Mouse (Mus musculus) gastrocnemius, postnatal 36 days (tissue): ENCODE data around the gene Ptprg. TPM values are rescaled to one million over a fixed set of nuclear protein-coding genes. Genes with fewer than 3 reads are reported as not detected.

Source experiments
- DNase-seq, 2 experiments: peaks; one replicate each; pipeline ENCODE4 v3.0.0; 2022
- intact Hi-C: fragments of 180-260 bp; cut with DNase I; formaldehyde crosslinking; loops from one replicate; pipeline ENCODE4 v1.15.1; 2025
- total RNA-seq, 2 experiments: library from RNA; stranded (reverse); gene quantifications; 2 replicates each; pipeline ENCODE4 v1.2.3; 2021

Ptprg gene
- total RNA-seq, 2 experiments from 2014 or later, result 25.4 to 26.2 TPM

DNA sequence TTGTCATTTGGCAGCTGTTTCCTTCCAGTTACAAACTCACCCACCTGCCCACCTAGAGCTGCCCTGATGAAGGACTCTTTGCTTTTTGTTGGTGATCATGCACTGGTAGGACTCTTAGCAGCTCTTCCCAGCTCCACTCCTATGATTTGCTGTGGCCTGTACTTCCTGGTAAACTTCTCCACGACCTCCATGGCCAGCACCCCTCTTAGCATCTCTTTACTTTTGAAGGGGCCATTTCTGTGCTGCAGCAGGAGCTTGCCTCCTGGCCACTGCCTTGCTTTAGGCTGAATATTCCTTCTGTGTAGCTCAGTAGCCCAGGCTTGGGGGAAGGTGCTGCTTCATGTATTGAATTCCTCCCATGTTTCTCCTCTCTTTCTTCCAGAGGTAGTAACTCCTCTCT is 517.0 kb downstream of the Ptprg start:
- intact Hi-C loops, result no loop called here
- DNase-seq, result no peak

DNA sequence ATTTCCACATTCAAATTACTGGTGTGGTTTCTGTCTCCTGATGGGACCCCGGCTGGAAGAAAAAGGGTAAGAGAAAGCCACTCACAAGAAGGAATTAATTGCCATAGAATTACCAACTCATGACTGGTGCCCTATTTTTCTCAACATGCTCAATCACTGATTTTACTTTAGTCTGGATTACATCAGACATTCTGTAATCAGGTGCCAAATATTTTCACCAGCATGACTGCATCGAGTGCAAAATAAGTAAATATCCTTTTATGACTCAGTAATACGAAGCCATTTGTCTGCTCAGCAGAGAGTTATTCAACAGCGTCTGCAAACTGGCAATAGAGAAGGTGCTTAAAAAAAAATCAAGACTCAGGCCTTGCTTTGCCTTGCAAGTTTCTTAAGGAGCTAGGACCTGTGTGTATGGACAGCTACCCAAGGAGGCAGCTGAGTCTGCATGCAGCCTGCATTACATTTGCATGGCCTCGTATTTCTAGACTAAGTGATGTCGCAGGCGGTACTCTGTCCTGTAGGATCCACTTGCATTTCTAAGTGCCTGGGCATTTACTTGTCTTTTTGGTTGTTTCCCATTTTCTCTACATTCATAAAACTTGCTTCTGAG is 517.6 kb downstream of the Ptprg start:
- intact Hi-C loops, result no loop called here
- no peak for DNase-seq

DNA sequence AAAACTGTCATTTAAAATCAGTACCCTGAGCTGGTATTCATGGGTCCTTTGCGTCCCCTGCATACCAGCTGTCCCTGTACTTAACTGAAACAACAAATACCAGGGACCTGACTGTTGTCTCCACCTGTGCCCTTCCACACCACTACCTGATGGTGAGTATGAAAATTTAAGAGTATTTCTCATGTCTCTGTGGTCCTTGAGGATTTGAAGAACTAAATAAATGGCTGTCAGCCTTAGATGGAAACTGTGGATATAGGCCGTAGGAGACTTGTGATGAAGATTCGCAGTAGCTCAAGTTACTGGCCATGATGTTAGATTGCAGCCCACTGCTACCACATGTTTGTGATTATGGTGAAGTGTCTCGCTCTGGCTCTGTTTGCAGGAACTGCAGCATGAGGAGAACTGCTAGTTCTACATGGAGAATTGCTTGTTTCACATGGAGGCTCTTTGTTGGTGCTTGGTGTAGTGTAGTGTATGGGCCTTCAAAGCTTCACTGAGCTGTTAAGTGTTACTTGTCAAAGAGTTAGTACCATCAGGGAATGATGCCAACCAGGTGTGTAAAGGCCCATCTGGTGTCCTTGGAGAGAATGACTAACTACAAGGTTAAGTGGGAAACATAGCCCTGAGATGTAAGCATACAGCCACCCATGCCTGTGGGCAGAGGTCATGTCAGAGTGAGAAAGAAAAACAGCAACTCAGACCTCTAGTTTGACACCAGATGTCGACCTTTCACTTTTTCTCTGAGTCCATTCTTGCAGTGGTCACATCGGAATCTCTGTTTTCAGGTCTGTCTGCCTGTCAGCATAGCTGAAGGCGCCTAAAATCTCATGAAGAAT is 518.9 kb downstream of the Ptprg start:
- DNase-seq, result no peak
- intact Hi-C loops, result no loop called here

DNA sequence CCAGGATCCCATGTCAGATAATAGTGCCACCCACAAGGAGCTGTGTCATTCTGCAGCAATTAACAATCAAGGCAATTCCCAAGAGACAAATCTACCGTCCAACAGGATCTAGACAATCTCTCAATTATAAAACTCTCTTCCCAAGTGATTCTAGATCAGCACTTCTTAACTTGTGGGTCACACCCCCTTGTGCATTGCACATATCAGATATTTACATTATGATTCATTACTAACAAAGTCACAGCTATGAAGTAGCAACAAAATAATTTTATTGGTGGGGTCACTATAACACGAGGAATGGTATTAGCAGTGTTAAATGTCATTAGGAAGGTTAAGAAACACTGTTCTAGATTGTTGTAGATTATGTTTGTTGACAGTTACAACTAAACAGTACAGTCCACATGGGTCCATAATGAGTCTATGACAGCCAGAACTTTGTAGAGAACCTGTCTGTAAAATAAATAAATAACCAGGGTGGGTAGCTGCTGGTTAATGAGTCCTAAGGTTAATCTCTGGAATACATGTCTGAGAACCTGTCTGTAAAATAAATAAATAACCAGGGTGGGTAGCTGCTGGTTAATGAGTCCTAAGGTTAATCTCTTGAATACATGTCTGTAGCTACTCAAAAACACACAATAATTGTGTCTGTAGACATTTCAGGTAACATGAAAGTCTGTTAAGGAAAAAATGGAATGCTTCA is 520.2 kb downstream of the Ptprg start:
- intact Hi-C loops, result no loop called here
- no peak for DNase-seq

DNA sequence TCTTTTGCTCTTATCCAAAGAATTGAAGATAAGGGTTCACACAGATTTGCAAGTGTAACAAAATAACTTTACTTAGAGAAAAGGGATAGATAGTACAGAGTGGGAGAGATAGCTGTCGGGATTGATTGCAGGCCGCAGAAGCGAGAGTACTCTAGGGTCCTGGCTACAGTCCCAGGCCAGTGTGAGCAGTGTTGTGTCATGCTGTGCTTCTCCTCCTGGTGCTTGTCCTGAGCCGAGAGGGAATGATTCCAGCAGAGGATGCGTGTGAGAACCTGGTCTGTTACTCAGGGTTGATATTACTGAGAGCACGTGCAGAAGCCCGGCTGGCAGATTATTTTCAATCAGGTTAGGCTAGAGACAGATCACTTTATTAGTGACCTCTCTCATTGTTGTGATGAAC is 523.9 kb downstream of the Ptprg start:
- intact Hi-C loops, result no loop called here
- no peak for DNase-seq

DNA sequence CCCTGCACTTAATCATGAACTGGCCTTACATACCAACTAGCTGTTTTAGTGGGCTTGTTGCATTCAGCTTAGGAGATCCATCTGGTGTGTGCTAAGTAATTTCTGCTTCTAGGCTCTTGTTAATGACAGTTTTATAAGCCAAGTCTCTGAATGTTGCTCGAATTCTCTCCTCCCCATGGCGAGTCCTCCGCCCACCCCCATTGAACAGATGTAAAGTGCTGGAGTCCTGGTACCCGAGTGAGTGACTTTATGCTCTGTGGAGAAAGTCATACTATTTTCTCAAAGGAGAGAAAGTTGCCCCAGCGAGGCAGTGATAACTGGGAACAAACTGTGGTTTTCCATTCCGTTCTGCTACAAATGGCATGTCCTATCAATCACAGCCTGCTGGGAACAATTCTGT is 525.9 kb downstream of the Ptprg start:
- intact Hi-C loops, result no loop called here
- DNase-seq, result no peak

DNA sequence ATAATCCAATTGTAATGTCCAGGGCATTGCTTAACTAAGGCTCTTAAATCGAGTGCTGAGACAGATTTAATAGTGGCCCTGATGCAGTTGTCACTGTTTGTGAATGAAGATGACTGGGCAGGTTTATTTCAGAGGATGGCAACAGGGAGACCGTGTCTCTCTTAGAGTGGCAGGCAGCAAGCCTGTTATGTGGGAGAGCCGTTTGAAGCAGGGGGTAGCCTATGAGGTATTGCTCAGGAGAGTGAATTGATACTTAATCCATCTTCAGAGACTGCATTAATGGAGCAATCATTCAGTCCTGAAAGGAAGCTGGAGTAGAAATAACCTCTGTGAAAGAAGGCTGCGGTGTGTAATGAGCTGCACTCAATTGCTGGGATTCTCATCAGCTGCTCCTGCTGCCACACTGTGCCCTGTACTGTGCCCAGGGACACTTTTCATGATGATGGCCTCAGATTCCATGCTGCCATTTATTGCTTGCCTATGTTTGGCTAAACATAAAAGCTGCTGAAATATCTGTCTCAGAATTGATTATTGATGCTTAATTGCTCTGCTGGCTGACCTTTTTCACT is 526.6 kb downstream of the Ptprg start:
- intact Hi-C loops, result no loop called here
- DNase-seq, result no peak

DNA sequence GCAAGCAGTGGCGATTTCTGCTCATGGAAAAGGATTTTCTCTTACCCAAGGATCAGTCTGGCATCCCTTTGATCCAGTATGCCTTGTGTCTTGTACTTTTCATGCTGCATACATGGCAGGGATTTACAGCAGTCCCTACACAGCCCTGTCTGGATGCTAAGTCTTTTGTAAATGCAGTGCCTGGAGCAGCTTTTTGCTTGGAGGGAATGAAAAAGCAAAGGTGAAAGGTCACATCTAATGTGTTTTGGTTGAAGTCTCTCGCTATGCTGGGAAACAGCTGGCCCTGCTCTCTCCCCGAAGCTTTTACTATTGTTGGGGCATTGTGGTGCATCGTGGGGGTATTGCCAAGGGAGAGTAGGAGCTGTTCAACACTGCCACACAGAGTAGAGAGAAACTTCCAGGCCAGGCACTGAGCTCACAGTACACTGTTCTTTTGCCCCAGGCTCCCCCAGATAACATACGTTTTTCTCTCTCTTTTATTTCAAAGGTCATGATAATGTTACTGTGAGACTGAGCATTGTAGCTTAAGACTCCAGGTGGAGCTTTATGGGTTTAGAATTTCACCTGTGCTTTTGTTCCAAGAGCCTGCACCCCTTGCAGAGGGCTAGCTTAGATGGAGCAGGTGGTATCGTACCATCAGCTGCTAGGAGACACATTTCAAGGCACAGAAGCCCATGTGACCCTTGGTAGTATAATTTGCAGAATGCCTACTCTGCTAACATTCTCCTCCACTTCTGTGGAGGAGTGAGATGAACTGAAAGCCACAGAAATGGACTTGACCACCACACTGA is 529.0 kb downstream of the Ptprg start:
- no peak for DNase-seq
- intact Hi-C loops, result no loop called here

DNA sequence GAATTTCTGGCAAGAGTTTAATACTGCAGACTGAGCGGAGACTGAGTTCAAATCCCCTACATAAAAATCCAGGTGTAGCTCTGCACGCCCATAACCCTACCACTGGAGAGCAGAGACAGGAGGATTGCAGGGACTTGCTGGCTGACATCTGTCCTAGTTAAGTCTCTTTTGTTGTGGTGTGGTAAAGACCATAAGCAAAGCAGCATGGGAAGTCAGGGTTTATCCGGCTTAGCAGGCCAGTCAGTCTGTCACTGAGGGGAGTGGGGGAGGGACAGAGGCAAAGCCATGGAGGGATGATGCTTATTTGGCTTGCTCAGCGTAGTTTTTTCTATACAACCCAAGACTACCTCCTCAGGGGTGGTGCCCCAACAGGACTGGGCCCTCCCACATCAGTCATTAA is 530.7 kb downstream of the Ptprg start:
- no peak for DNase-seq
- intact Hi-C loops, result no loop called here

DNA sequence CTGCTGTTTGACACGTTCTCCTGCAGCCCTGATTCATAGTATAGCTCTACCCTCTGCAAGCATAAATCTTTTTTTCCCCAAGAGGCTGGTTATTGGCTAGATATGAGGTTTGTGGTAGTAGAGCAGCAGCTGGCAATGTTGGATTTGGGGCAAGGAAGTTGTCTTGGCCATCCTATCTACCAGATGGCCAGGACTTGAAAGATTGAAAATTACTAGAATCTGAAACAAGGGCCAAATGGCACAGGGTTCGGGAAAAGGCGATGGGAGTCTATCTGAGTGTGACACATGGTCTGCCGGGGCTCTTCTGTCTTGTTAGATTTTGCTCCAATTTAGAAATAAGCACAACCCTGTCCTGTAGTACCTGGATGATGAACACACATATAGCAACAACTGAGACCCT is 531.7 kb downstream of the Ptprg start:
- intact Hi-C loops, result no loop called here
- DNase-seq, result no peak

DNA sequence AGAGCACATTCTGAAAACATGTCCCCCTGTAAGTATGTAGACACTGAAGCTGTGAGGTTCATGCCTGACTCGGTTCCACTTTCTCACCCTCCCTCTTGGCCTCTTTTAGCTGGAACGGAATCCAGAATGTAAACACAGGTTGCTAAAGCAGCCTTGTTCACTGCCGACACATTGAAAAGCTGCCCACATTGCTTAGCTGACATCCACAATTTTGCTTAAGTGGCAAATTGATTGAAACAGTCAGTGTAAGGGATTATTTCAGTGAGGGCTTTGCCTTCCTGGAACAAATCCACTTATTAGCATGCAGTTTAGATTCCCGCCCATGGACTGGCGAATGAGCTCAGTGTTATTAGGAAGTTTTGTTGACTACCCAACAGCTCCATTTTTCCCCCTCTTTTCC is 532.8 kb downstream of the Ptprg start:
- intact Hi-C loops, result no loop called here
- no peak for DNase-seq

DNA sequence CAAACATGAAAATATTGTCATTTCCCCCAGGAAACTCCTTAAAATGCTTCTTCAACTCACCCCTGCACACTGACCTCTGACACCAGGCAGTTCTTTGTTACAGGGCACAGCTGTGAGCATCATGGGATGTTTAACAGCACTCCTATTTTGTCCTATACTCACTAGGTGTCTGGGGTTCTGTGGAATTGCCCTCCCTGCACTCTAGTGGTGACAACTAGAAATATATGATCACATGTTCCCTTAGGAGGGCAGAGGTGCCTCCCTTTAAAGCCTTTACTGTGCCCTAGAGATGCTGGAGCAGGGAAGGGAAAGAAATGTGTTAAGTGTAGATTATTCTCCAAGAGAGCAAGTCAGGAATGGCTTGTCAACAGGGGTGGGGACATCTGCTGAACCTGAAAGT is 536.6 kb downstream of the Ptprg start:
- intact Hi-C loops, result no loop called here
- DNase-seq, result no peak

DNA sequence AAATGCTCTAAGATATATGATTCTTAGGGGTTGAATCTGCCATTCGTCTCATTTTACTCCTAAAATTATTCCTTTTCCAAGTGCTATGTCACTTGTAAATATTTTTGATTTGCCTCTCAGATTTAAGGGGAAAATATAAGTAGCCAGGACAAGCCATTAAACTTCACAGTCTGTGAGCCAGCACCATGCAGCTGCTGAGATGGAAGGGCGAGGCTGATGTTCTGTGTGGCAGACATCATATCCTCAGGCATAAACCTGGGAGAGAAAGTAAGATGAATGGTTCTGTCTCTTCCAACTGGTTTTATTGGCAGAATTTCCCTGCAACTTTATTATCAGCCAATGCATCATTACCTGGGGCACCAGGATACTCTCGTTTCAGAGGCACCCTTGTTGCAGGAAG is 538.4 kb downstream of the Ptprg start:
- no peak for DNase-seq
- intact Hi-C loops, result no loop called here

DNA sequence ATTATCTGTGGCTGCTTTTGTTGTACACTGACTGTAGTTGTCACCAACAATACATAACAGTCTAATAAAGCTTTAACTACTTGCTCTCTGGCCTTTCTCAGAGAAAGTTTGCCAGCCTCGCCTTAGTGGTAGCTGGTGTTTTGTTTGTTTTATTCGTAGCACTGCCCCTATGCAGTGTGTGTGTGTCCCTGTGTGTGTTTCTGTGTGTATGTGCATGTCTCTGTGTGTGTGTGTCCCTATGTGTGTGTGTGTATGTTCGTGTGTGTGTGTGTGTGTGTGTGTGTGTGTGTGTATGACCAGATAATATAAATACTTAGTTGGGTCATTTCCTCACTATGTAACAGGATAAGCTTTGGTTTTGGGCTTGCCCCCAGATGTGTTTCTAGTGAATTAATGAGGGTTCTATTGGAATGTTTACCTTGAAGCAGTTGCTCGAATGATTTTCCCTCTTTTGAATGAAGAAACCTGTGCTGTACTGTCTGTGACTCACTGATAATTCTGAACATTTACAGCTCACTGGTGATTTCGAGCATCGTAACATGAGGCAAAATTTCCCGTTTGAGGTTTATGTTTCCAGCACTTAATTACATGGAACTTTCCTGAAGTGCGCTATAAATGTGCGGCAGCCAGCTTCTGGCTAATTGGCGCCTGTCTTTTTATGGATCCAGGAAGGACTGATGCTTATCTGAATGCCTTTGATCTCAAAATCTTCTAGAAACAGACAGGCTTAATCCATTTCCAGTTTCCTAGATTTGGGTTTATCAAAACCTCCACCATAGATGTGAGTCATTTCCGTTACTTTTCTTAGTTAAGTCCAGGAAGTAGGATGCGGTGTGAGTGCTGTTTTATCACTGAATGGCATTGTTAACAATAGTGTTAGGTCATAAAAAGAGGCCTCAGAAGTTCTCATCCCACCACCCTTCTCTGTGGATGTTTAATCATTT is 546.3 kb downstream of the Ptprg start:
- intact Hi-C loops, result no loop called here

DNA sequence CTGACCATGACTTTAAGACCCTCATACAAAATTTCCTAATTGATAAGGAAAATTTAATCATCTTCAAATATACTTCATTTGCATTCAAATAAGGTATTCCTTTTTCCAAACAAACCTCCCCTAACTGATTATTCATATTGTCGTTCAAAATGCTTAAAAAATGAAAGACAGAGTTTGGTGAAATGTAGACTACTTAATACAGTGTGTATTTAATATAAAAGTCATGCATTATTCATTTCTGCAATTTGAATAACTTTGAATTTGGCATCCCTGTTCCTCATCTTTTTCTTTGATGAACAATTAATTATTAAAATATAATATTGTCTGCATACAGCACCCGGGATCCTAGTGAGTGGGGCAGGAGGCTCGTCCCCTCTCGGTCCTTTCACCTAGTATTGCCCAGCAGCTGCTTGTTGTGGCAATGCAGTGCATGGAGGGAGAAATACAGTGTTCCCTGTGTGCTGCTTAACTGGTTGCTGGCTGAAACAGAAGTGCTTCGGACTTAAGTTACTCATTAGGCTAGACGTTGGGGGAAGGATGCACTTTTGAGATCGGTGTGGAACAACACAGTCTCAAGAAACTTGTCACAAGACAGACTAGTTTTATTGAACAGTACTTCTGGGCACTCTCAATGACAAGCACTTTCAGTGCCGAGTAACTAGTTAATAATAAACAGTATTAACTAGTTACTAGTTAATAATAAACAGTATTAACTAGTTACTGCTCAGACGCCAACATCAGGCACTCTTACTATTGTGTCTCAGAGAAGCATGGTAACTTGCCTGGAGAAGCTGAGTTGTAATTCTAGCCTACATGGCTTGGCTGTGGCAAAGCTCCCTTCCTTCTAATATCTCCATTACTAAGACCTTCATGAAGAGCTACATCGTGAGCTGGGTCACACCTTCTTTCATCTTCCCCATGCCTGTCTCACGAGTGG is 549.3 kb downstream of the Ptprg start:
- DNase-seq, result no peak
- intact Hi-C loops, result no loop called here

More for the DNA sequence above, 546.3 kb downstream of the Ptprg start:
- DNase-seq, result no peak

DNA sequence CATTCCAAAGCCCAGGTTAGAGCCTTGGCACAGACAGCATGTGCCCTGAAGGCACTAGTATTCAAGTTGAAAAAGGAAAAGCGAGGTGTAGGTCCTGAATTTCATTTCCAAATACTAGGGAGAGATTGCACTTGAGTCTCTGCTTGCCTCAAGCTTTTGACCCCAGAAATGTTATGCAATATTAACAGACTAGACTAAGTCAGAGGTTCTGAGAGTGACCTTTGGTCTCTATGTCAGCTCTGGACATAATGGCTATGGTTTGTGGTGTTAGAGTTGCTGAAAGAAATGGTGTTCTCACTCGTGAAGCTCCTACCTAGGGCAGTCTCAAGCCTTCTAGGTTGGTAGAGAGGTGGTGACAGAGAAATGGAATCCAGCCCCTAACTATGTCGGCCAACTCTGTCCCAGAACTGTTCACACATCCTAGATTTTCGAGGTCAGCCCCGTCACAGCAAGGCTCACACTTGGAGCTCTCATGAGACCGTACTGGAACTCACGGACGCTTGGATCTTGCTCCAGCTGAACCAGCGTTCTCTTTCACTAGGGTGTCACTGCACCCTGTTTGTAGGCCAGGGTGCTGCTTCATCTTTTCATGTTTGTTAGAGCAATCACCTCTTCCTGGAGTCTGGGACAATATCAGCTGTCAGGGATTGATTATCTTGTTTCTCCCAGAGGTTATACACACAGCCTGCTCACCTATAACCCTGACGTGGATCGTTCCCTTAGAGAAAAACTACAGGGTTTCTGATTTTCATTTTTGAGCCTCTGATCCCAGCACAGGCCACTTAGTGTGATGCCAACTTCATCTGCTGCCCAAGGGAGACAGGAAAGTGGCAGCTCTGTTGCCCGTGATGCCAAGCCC is 551.2 kb downstream of the Ptprg start:
- no peak for DNase-seq
- intact Hi-C loops, result no loop called here

DNA sequence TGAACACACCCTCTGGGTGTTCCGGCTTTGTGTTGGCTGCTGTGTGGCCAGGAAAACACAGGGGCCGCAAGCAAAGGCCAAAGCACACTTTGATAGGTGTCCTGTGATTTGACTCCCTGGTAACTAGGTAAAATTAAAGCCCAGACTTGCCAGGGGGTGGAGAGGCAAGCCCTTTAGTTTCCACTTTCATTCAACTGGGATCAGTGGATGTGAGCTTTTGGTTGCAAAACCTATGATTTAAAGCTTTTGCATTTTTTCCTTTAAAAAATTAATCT is 551.8 kb downstream of the Ptprg start:
- intact Hi-C loops, result no loop called here
- DNase-seq, result no peak

DNA sequence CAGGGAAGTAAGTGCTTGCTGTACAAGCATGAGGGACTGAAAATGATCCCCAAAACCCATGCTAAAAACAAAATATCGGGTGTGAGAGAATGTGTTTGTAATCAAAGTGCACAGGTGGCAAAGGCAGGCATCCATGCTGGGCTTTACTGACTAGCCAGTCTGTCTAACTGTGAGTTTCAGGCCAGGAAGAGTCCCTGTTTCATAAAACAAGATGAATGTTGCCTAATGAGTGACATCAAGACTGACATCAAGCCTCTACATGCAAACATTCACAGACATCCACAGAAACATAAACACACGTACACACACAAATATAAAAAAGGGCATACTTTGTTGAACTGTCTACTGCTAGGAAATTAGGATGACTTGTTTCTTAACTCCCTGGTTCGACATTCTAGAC is 552.3 kb downstream of the Ptprg start:
- DNase-seq, result no peak
- intact Hi-C loops, result no loop called here
